Mouse (Mus musculus): ENCODE results near the gene Vmn1r171. TPM values are rescaled to one million over a fixed set of nuclear protein-coding genes. Genes with fewer than 3 reads are reported as not detected.

The Vmn1r171 gene
- polyA plus RNA-seq (2012; rRNA removed): not detected in 2 replicates

DNA sequence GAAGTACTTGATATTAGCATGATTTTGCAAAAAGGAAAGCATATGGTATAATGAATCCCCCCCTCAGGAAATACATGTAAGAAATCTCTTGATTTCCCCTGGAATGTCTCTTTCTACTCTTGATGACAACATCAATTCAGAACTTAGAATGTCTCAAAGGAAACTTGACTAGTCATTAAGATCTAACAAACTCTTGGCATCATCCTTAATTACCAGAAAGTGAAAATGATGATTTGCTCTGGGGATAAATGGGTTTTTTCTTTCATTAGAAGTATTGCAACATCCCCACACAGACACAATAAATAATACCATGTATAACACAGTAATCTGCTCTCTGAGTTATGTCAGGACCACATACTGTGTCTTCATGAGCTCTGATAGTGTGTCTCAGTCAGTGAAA lies at the start of gene Vmn1r171:
Gene Vmn1r171 (plus strand): TSS at position 301 of the 400 bp plus-strand sequence.

DNA sequence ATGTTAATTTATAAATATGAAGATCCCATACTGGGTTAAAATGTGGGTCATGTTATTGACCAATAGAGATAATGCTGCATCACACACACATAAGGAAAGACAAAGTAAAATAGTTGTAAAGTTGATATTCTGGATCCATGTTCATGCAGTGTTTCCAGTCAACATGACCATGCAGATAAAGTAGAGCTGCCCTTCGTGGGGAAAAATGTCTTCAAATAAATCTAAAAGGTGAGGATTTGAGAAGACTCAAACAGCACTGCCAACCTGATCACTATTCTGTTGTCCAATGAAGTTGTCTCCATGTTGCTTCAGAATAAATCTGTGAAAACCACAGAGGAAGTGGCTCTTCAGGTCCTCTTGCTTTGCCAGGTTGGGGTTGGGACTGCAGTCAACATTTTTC lies 24.6 kb upstream of the Vmn1r171 start, which contains the start of gene Vmn1r170:
Gene Vmn1r170 (plus strand): TSS at position 301 of the 400 bp plus-strand sequence.

DNA sequence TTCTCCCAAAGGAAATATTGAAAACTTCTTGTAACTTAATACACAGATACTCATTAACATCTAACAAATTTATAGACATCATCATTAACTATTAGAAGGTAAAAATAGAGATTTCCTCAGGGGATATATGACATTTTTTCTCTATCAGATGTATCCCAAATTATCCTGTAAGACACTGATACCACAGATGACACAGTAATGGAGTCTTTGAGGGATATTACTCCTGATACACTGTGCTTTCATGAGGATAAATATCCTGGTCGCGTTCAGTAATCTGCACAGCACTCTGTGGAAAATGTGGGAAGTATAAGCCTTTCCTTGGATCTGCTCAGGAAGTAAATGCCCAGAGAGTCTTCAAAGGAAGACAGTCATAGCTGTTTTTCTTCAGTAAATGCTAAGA lies 27.5 kb downstream of the Vmn1r171 start, which contains the start of gene Vmn1r172:
Gene Vmn1r172 (plus strand): TSS at position 301 of the 400 bp plus-strand sequence.

Other genes with a start within 250 kb of the Vmn1r171 start
- 0.03 TPM in 1 of 2 replicates, not detected in the other for gene Nlrp5, start 244.8 kb upstream of the Vmn1r171 start, polyA plus RNA-seq (2012; rRNA removed)
- not detected in 2 replicates for gene Vmn1r167, start 123.5 kb upstream of the Vmn1r171 start, polyA plus RNA-seq (2012; rRNA removed)
- gene Vmn1r168, start 91.0 kb upstream of the Vmn1r171 start, polyA plus RNA-seq (2012; rRNA removed): not detected in 2 replicates
- not detected in 2 replicates for gene Vmn1r169, start 55.2 kb upstream of the Vmn1r171 start, polyA plus RNA-seq (2012; rRNA removed)
- gene Vmn1r170, start 24.5 kb upstream of the Vmn1r171 start, polyA plus RNA-seq (2012; rRNA removed): not detected in 2 replicates
- gene Vmn1r172, start 27.6 kb downstream of the Vmn1r171 start, polyA plus RNA-seq (2012; rRNA removed): not detected in 2 replicates
- gene Vmn1r173, start 70.0 kb downstream of the Vmn1r171 start, polyA plus RNA-seq (2012; rRNA removed): not detected in 2 replicates
- not detected in 2 replicates for gene Vmn1r174, start 121.5 kb downstream of the Vmn1r171 start, polyA plus RNA-seq (2012; rRNA removed)
- not detected in 2 replicates for gene Vmn1r175, start 179.9 kb downstream of the Vmn1r171 start, polyA plus RNA-seq (2012; rRNA removed)
- not detected in 2 replicates for gene Vmn1r176, start 206.7 kb downstream of the Vmn1r171 start, polyA plus RNA-seq (2012; rRNA removed)
- gene Vmn1r177, start 235.7 kb downstream of the Vmn1r171 start, polyA plus RNA-seq (2012; rRNA removed): not detected in 2 replicates